10 mouse cellular contexts compared by ENCODE assay signal in the genomic region with DNA sequence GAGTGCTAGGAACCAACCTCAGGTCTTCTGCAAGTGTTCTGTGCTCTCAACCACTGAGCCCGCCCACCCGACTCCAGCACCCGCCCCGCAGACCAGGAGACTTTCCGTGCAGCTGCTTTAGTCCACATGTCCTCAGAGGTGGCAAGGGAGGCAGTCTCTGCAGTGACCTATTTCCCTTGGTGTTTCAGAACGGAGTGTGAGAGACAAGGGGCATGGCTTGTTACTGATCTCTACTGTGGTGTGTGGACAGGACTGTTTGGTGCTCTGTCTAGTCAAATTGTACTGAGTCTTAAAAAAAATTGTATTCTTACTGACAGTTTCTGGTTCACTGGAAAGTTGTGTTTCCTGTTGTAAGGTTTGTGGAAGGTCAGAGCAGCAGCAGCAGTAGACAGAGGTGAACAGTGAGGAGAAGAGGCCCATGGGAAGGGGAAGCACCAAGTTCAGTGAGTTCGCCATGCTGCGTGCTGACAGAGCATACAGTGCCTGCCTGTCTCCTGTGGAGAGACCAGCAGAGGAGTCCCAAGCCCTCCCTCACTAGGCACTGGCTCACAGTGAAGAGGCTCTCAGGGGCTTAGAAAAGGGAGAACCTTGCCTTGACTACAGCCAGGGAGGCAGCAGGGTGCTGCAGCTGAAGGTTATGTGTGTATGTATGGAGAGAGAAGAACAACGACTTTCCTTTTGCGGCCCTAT. TPM values are rescaled to one million over a fixed set of nuclear protein-coding genes. Genes with fewer than 3 reads are reported as not detected.
A peak's percentile ranks its signal among the peaks of the same experiment; 100 is the strongest.
DNase-seq lines count a peak whose midpoint lies in the region; ATAC-seq lines count a peak whose summit lies in the region.
"Had no signal": no experiment of that assay in that cellular context is flagged by ENCODE, and none has a peak within 500 bp of the region (broad histone marks: within the 10 kb centered on the region; RNA-seq: fewer than 3 reads in every experiment).

No protein-coding gene starts in this region.

- H3K4me1 ChIP-seq in heart, embryonic 10.5 days, result peaks cover 30% of the 10 kb centered on the region

- intact Hi-C loops in heart, postnatal 36 days (cut with DNase I), result no loop called here

- no peaks in the 10 kb centered on the region for H3K27me3 ChIP-seq in heart, embryonic 10.5 days (ENCODE audit: insufficient read depth, poor library complexity, severe bottlenecking)
- H3K27me3 ChIP-seq: limb, embryonic 12.5 days had no signal

- H3K4me3 ChIP-seq in heart, embryonic 10.5 days, result no peak overlapping the region
- H3K4me3 ChIP-seq: limb, embryonic 12.5 days had no signal

- no peaks in the 10 kb centered on the region for H3K9me3 ChIP-seq in heart, embryonic 10.5 days

- peak; percentile 75 for DNase-seq in heart, embryonic 10.5 days (ENCODE audit: low spot score)
- DNase-seq in heart, postnatal 36 days, result no peak
- DNase-seq in spleen, adult 12 weeks (ENCODE audit: low spot score), result peak; percentile 17
- DNase-seq in spleen, postnatal 14 days (ENCODE audit: low spot score in 2 of 2), result no peak
- DNase-seq in gastrocnemius, adult 18-20 months (ENCODE audit: low spot score), result no peak
- no peak for DNase-seq in frontal cortex, postnatal 36 days (ENCODE audit: low spot score in 2 of 2)
- no peak for DNase-seq in frontal cortex, adult 2 months (ENCODE audit: extremely low spot score in 1 of 2, low spot score in 1 of 2)
- DNase-seq: gastrocnemius, postnatal 25 days had no signal

- peaks cover 6% of the 10 kb centered on the region for H3K36me3 ChIP-seq in heart, embryonic 10.5 days

- peak overlapping the region; percentile 80; the same call in 1 of the 2 replicates for H3K27ac ChIP-seq in heart, embryonic 10.5 days
- H3K27ac ChIP-seq: limb, embryonic 12.5 days had no signal

- ATAC-seq in monocyte, adult 5-6 weeks (replicated peaks; ENCODE audit: insufficient number of reproducible peaks, low FRiP score, low TSS enrichment, poor library complexity, severe bottlenecking), result peak; percentile 59; the same call in 1 of the 2 replicates

- WGBS in heart, embryonic 10.5 days, result 56% methylated on average over 10 of the region's 10 CpGs

RNA-seq across cellular contexts. Expression of a gene that starts 44.1 kb away (rescaled TPM):
- polyA plus RNA-seq in heart, embryonic 10.5 days (2016; fragmentation: Nextera tagmentation; extraction: Ambion mirVana), result 7.5 and 8.2 TPM in 2 replicates
- 10 to 100 TPM; 25.6 to 27.4 TPM for total RNA-seq in heart, postnatal 36 days (2021)
- 13.8 to 34.8 TPM (median 22.9 TPM) in 3 replicates for total RNA-seq in monocyte, adult 5-6 weeks (2017)
- 10 to 100 TPM; 13.0 to 14.9 TPM for total RNA-seq in gastrocnemius, adult 18-20 months (2021)
- 27.7 and 28.2 TPM in 2 replicates for polyA plus RNA-seq in frontal cortex, adult 2 months (2012; rRNA removed)

Comparison
In these comparisons a context has a peak if more than half of its experiments do, and no peak if none do; other contexts are left out.
1. DNase-seq: peak in heart, embryonic 10.5 days (single experiment) and spleen, adult 12 weeks (single experiment); none in heart, postnatal 36 days (0 of 2), spleen, postnatal 14 days (0 of 2), gastrocnemius, adult 18-20 months (single experiment), frontal cortex, postnatal 36 days (0 of 2) and frontal cortex, adult 2 months (0 of 2).